Mouse (Mus musculus) lung, postnatal 0 days (tissue): Measurements from ENCODE around the gene Kif2c.

Source experiments
- CTCF ChIP-seq: IDR thresholded peaks from 2 replicates; pipeline ENCODE4 v1.5.1; 2016; ENCODE audit warnings: antibody characterized with exemption, mild to moderate bottlenecking
- EP300 ChIP-seq: IDR thresholded peaks from 2 replicates; pipeline ENCODE4 v1.6.1; 2016; ENCODE audit warnings: antibody characterized with exemption, mild to moderate bottlenecking, control low read depth

GRCm38 (mm10) chr4:117217029-117217428 is 34.6 kb upstream of the Kif2c start:
- no peak for TF ChIP-seq CTCF
- no peak for TF ChIP-seq EP300
